Mouse (Mus musculus): ENCODE measurements around the gene Srrm1.

GRCm38 (mm10) chr4:135326046-135326445, 27.1 kb downstream of the Srrm1 start:
- no peak for TF ChIP-seq CTCF (conservative IDR thresholded peaks at IDR 0.05; ENCODE audit: insufficient read depth, insufficient read length, low read depth, low read length)
- TF ChIP-seq POLR2A (IDR thresholded peaks at IDR 0.05; ENCODE audit: low read depth, low read length) = no peak

Measured in kidney, adult 2 months (tissue).